In the genomic region with DNA sequence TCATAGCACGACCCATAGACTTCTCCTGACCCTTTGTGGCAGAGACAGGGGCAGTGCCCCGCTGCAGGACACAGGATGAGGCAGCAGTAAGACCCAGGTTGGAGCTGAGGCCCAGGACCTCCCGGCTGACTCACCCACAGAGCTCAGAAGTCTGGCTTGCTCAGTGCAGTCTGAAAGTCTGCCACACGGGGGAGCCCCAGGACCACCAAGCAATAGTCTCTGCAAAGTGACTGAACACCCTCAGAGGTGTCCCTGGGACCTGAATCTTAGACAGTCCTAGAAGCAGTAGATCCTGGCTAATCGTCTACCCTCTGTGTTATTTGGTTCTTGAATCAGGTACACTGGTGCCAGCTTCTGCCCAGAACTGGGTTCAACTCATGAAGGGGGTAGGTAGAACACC, we compare ENCODE assay signal across 8 mouse cellular contexts. TPM values are rescaled to one million over a fixed set of nuclear protein-coding genes. Genes with fewer than 3 reads are reported as not detected.
DNase-seq lines count a peak whose midpoint lies in the region; ATAC-seq and TF ChIP-seq lines count a peak whose summit lies in the region.

No protein-coding gene starts in this region.

- H3K9me3 ChIP-seq in embryonic facial prominence, embryonic 14.5 days (ENCODE audit: control insufficient read depth, low read length) = no peaks in the 10 kb centered on the region
- no peaks in the 10 kb centered on the region for H3K9me3 ChIP-seq in limb, embryonic 14.5 days (ENCODE audit: control insufficient read depth, low read length)

- H3K27me3 ChIP-seq in embryonic facial prominence, embryonic 14.5 days (replicated peaks; ENCODE audit: control insufficient read depth, insufficient read depth, low read length) = no peaks in the 10 kb centered on the region
- no peaks in the 10 kb centered on the region for H3K27me3 ChIP-seq in limb, embryonic 14.5 days (ENCODE audit: control insufficient read depth, insufficient read depth, low read length)

- H3K36me3 ChIP-seq in embryonic facial prominence, embryonic 14.5 days (ENCODE audit: control insufficient read depth, insufficient read depth, low read length) = peaks cover 88% of the 10 kb centered on the region
- peaks cover 97% of the 10 kb centered on the region for H3K36me3 ChIP-seq in limb, embryonic 14.5 days (ENCODE audit: control insufficient read depth, insufficient read depth, low read length)

- WGBS in embryonic facial prominence, embryonic 14.5 days = 0% methylated on average over 5 of the region's 5 CpGs
- 4% methylated on average over 5 of the region's 5 CpGs for WGBS in limb, embryonic 14.5 days

- ATAC-seq in embryonic facial prominence, embryonic 14.5 days (ENCODE audit: low read depth) = peak; percentile 74
- peak; percentile 74 for ATAC-seq in limb, embryonic 14.5 days (ENCODE audit: low FRiP score, low read depth)

- H3K27ac ChIP-seq in embryonic facial prominence, embryonic 14.5 days (replicated peaks; ENCODE audit: low read depth, low read length) = no peak overlapping the region
- H3K27ac ChIP-seq in limb, embryonic 14.5 days (replicated peaks; ENCODE audit: low read depth, low read length) = no peak overlapping the region

- TF ChIP-seq POLR2A in limb, embryonic 14.5 days (IDR thresholded peaks at IDR 0.05; ENCODE audit: borderline replicate concordance, extremely low read depth, insufficient read depth, insufficient read length) = no peak

- H3K4me3 ChIP-seq in embryonic facial prominence, embryonic 14.5 days (ENCODE audit: low read depth, low read length) = no peak overlapping the region
- H3K4me3 ChIP-seq in limb, embryonic 14.5 days (replicated peaks; ENCODE audit: low read length) = no peak overlapping the region

- no peak overlapping the region for H3K4me2 ChIP-seq in embryonic facial prominence, embryonic 14.5 days (ENCODE audit: low read depth, low read length)
- no peak overlapping the region for H3K4me2 ChIP-seq in limb, embryonic 14.5 days (replicated peaks; ENCODE audit: low read depth, low read length, severe bottlenecking)

- DNase-seq in 416B (ENCODE audit: low read depth) = peak; percentile 91
- DNase-seq in adrenal gland, postnatal 4 days (ENCODE audit: low spot score in 2 of 2) = peak; percentile 87 to 94
- DNase-seq in embryonic facial prominence, embryonic 14.5 days (ENCODE audit: low spot score) = peak; percentile 89
- peak; percentile 93 for DNase-seq in heart, adult 8-10 months (ENCODE audit: low spot score)
- DNase-seq in kidney, adult 9 months = peak; percentile 94
- peak; percentile 89 for DNase-seq in limb, embryonic 14.5 days (ENCODE audit: low spot score)
- peak; percentile 74 to 91 for DNase-seq in monocyte, adult 2 months (ENCODE audit: low read depth in 1 of 2, low spot score in 2 of 2)
- DNase-seq in spleen, postnatal 36 days (ENCODE audit: low spot score in 2 of 2) = peak; percentile 81 to 85

- H3K9ac ChIP-seq in embryonic facial prominence, embryonic 14.5 days (ENCODE audit: low read depth, low read length) = no peak overlapping the region
- no peak overlapping the region for H3K9ac ChIP-seq in limb, embryonic 14.5 days (ENCODE audit: low read depth, low read length, severe bottlenecking)

- no peaks in the 10 kb centered on the region for H3K4me1 ChIP-seq in embryonic facial prominence, embryonic 14.5 days (ENCODE audit: control insufficient read depth, insufficient read depth, low read length)
- H3K4me1 ChIP-seq in limb, embryonic 14.5 days (ENCODE audit: control insufficient read depth, insufficient read depth, low read length) = no peaks in the 10 kb centered on the region

RNA-seq across cellular contexts. Expression of gene Mtfr1l, which starts 8.1 kb away (rescaled TPM):
- total RNA-seq in adrenal gland, postnatal 4 days (2021) = 100 to 1,000 TPM; 123 to 134 TPM
- polyA plus RNA-seq in embryonic facial prominence, embryonic 14.5 days (2014; fragmentation: Nextera tagmentation; extraction: Ambion mirVana) = 126 and 137 TPM in 2 replicates
- total RNA-seq in heart, adult 8-10 months (2022) = 100 to 1,000 TPM; 182 to 213 (median 198) TPM
- 111 and 132 TPM in 2 replicates for polyA plus RNA-seq in limb, embryonic 14.5 days (2012; rRNA removed)
- polyA plus RNA-seq in limb, embryonic 14.5 days (2014; fragmentation: Nextera tagmentation; extraction: Ambion mirVana) = 123 and 140 TPM in 2 replicates

RNA-seq across cellular contexts. Expression of gene Selenon, which starts 8.7 kb away (rescaled TPM):
- total RNA-seq in adrenal gland, postnatal 4 days (2021) = 10 to 100 TPM; 49.4 to 52.7 TPM
- 22.8 and 24.7 TPM in 2 replicates for polyA plus RNA-seq in embryonic facial prominence, embryonic 14.5 days (2014; fragmentation: Nextera tagmentation; extraction: Ambion mirVana)
- total RNA-seq in heart, adult 8-10 months (2022) = 10 to 100 TPM; 17.1 to 20.4 (median 19.4) TPM
- polyA plus RNA-seq in limb, embryonic 14.5 days (2012; rRNA removed) = 68.5 and 86.7 TPM in 2 replicates
- polyA plus RNA-seq in limb, embryonic 14.5 days (2014; fragmentation: Nextera tagmentation; extraction: Ambion mirVana) = 48.5 and 75.4 TPM in 2 replicates

RNA-seq across cellular contexts. Expression of gene Aunip, which starts 32.5 kb away (rescaled TPM):
- 1 to 10 TPM; 4.7 to 5.4 TPM for total RNA-seq in adrenal gland, postnatal 4 days (2021)
- 3.9 and 4.4 TPM in 2 replicates for polyA plus RNA-seq in embryonic facial prominence, embryonic 14.5 days (2014; fragmentation: Nextera tagmentation; extraction: Ambion mirVana)
- under 1 TPM in 1 of 4 experiments, not detected in 3; 0.20 TPM for total RNA-seq in heart, adult 8-10 months (2022)
- polyA plus RNA-seq in limb, embryonic 14.5 days (2012; rRNA removed) = 6.7 and 10.3 TPM in 2 replicates
- 3.5 and 3.6 TPM in 2 replicates for polyA plus RNA-seq in limb, embryonic 14.5 days (2014; fragmentation: Nextera tagmentation; extraction: Ambion mirVana)

RNA-seq across cellular contexts. Expression of gene Paqr7, which starts 46.8 kb away (rescaled TPM):
- 10 to 100 TPM; 36.8 to 40.5 TPM for total RNA-seq in adrenal gland, postnatal 4 days (2021)
- 2.0 and 2.3 TPM in 2 replicates for polyA plus RNA-seq in embryonic facial prominence, embryonic 14.5 days (2014; fragmentation: Nextera tagmentation; extraction: Ambion mirVana)
- 10 to 100 TPM; 15.8 to 28.8 (median 20.2) TPM for total RNA-seq in heart, adult 8-10 months (2022)
- 5.9 and 8.2 TPM in 2 replicates for polyA plus RNA-seq in limb, embryonic 14.5 days (2012; rRNA removed)
- polyA plus RNA-seq in limb, embryonic 14.5 days (2014; fragmentation: Nextera tagmentation; extraction: Ambion mirVana) = 2.3 and 2.9 TPM in 2 replicates

Comparison
In these comparisons a context has a peak if more than half of its experiments do, and no peak if none do; other contexts are left out.
1. RNA of gene Aunip, which starts 32.5 kb away (total RNA-seq): 4.7 to 5.4 TPM in adrenal gland, postnatal 4 days; 0.20 TPM in heart, adult 8-10 months; every median in the first group is over 4 times any median in the second.
2. Peak in every context shown above with its lines, with median percentiles within 50 percentile points of each other: DNase-seq.